Mouse (Mus musculus) retina, embryonic 14.5 days (tissue): ENCODE measurements around the gene Mfsd8.
"Not testable (repeated sequence)": the region's sequence is repeated elsewhere in the genome, so short reads cannot be mapped to it uniquely, and the experiment has no call there.

Experiments
- DNase-seq: peaks from one replicate; pipeline ENCODE4 v3.0.0-alpha.2; 2015; ENCODE audit warnings: low spot score

The Mfsd8 gene

GRCm38 (mm10) chr3:40846473-40846956 is at the start of gene Mfsd8:
TSS of gene Mfsd8 (minus strand) at chr3:40846886.
- DNase-seq = peak; percentile 87

DNA sequence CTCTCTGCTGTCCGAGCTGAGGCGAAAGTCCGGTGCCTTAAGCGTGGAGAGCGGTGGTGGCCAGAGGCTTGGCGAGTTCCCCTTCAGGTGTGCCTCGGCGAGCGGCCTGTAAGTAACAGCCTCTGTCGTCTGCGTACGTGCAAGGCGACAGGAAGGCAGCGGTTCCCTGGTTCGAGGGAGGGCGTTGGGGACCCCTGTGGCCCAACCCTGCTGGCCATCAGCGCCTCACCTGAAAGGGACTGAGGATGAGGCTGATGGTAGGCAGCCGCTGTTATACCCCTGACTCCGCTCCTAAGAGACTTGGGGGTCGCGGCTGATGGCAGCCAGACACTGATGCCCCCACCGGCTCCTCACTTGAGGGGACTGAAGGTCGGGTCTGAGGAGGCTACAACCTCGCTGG is 47.6 kb upstream of the Mfsd8 start:
- peak; percentile 30 for DNase-seq

- peak; percentile 100 for DNase-seq
These were observed 47.2 kb upstream of the Mfsd8 start for GRCm38 (mm10) chr3:40893816-40894258.

DNA sequence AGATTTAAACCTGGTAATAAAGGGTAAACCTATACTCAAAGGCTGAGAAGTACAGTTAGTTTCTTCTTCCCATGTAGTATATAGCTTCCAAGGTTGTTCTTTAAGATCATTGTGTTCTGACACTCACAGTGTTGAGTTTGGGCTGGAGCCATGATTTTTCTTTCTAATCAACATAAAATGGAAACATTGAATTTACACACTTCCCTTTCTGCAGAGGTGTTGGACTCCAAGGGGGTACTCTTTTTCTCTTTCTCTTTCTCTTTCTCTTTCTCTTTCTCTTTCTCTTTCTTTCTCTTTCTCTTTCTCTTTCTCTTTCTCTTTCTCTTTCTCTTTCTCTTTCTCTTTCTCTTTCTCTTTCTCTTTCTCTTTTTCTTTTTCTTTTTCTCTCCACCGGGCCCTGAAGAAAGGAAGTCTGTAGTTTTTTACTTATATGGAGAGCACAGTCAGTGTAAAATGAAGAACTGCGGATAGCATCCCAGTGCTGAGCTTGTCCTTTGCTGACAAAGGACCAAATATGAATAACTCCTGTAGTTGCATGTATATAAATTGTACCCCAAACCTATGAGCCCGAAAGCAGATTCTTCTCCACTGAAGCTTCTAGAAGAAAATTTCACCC is 6.5 kb upstream of the Mfsd8 start:
- DNase-seq = not testable (repeated sequence)

- not testable (repeated sequence) for DNase-seq
These were observed 1.2 kb upstream of the Mfsd8 start for GRCm38 (mm10) chr3:40847936-40848335.

- DNase-seq = peak; percentile 60
These were observed 332 bp upstream of the Mfsd8 start for GRCm38 (mm10) chr3:40847018-40847417.

GRCm38 (mm10) chr3:40846957-40847017 is 101 bp upstream of the Mfsd8 start, which contains the start of gene Abhd18:
TSS of gene Abhd18 (plus strand) at chr3:40846970.
- DNase-seq = not testable (repeated sequence)

GRCm38 (mm10) chr3:40845521-40845920 is 1.2 kb downstream of the Mfsd8 start:
- not testable (repeated sequence) for DNase-seq

DNA sequence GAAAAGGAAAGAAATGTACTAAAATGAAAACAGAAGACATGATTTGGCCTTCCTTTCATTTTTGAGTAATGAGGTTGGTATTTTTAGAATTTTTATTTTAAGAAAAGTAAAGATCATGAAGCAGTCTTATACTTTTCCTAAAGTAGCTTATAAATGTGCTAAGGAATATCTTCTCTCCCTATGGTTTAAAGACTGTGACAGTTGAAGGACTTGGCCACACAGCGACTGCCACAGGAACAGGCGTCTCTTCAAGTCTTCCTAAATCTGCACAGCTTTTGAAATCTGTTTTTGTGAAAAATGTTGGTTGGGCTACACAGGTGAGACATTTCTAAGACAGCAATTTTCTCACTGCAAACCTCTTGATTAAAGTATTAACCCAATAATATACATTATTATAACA is 33.4 kb downstream of the Mfsd8 start:
- DNase-seq = no peak

DNA sequence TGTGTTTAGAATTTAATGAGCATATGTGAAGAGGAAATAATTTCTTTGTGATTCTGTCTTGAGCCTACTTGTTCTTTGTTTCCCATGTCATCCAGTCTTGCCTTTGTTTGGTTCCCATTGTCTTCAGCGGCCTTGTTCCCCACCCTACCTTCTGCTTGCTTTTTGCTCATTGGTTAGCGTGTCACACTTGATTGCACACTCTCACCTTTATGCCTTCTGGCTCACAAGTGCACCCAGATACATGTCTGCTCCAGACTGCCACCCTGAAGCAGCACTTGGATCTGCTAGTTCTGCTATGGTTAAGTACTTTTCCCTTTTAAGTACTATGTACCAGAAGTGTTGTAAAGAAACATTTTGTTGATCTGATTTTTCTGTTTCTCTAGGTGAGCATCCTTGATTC is 36.8 kb downstream of the Mfsd8 start:
- no peak for DNase-seq

DNA sequence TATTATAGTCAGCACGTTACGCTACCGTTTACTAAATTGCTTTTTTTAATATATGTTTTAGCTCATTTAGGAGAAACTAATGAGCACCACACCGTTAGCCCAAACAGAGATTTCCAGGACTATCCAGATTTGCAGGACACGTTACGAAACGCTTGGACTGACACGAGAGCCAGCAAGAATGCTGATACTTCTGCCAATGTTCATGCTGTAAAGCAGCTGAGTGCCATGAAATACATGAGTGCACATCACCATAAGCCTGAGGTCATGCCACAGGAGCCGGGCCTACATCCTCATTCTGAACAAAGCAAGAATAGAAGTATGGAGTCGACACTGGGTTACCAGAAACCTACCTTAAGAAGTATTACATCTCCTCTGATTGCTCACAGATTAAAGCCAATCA is 38.0 kb downstream of the Mfsd8 start:
- no peak for DNase-seq

DNA sequence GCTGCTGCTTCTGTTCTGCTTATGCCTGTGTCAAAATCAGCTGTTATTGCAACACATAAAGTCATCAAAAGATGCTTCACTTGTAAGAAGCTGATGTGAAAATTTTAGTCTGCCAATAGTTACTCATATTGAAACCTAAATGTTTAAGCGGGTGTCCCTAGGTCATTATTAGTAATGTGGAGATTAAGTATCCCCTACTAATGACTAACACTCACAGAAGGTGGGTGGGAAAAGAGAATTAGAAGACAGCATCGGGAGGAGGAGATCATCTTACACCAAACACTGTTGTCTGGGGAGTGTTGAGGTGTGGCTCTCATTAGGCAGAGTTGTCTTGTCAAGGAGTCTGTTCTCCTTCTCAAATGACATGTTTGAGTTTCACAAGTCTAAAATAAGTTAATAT is 39.8 kb downstream of the Mfsd8 start:
- DNase-seq = no peak

GRCm38 (mm10) chr3:40800373-40800823 is 46.3 kb downstream of the Mfsd8 start:
- DNase-seq = no peak

- peak; percentile 99 for DNase-seq
These were observed 46.9 kb downstream of the Mfsd8 start, which contains the start of gene Plk4 for GRCm38 (mm10) chr3:40799530-40800372. TSS of gene Plk4 (plus strand) at chr3:40800019.

GRCm38 (mm10) chr3:40798500-40798899 is 48.2 kb downstream of the Mfsd8 start:
- DNase-seq = peak; percentile 71

- no peak for DNase-seq
These were observed 48.6 kb downstream of the Mfsd8 start for GRCm38 (mm10) chr3:40798054-40798453.

- no peak for DNase-seq
These were observed 52.9 kb downstream of the Mfsd8 start for GRCm38 (mm10) chr3:40793783-40794182.
